Mouse (Mus musculus) forebrain, postnatal 0 days (tissue): ENCODE data around the gene Bicral. TPM values are rescaled to one million over a fixed set of nuclear protein-coding genes. Genes with fewer than 3 reads are reported as not detected.
"Not testable (repeated sequence)": the region's sequence is repeated elsewhere in the genome, so short reads cannot be mapped to it uniquely, and the experiment has no call there.

Experiments
- ATAC-seq: fragments of 200-750 bp; cut with Nextera tagmentation; 2 replicates; pipeline ENCODE4 v1.8.0; 2017; ENCODE audit warnings: mild to moderate bottlenecking, moderate library complexity
- DNase-seq: peaks from one replicate; pipeline ENCODE4 v3.0.0-alpha.2; 2015
- H3K27ac ChIP-seq: fragments of 300-500 bp; sonication (generic); 2 replicates; pipeline ENCODE4 v1.5.1; 2014; ENCODE audit warnings: low read depth, mild to moderate bottlenecking, antibody characterized with exemption, low read length, moderate library complexity, mixed read lengths
- H3K27me3 ChIP-seq: fragments of 300-500 bp; sonication (generic); 2 replicates; pipeline ENCODE4 v1.6.1; 2014; ENCODE audit warnings: mild to moderate bottlenecking, low read length, mixed read lengths; ENCODE audit not compliant: insufficient read depth
- H3K36me3 ChIP-seq: fragments of 300-500 bp; sonication (generic); 2 replicates; pipeline ENCODE4 v1.6.1; 2014; ENCODE audit warnings: mild to moderate bottlenecking, moderate library complexity; ENCODE audit not compliant: insufficient read depth
- H3K4me1 ChIP-seq: fragments of 300-500 bp; sonication (generic); 2 replicates; pipeline ENCODE4 v1.6.1; 2014; ENCODE audit warnings: antibody characterized with exemption; ENCODE audit not compliant: insufficient read depth
- H3K4me2 ChIP-seq: fragments of 300-500 bp; sonication (generic); 2 replicates; pipeline ENCODE4 v1.6.1; 2014; ENCODE audit warnings: low read depth, mild to moderate bottlenecking, moderate library complexity
- H3K4me3 ChIP-seq: fragments of 300-500 bp; sonication (generic); 2 replicates; pipeline ENCODE4 v1.5.1; 2014; ENCODE audit warnings: low read depth, low read length, mixed read lengths
- H3K9ac ChIP-seq: fragments of 300-500 bp; sonication (generic); 2 replicates; pipeline ENCODE4 v1.6.1; 2014; ENCODE audit warnings: mild to moderate bottlenecking
- H3K9me3 ChIP-seq: fragments of 300-500 bp; sonication (generic); 2 replicates; pipeline ENCODE4 v1.6.1; 2016; ENCODE audit warnings: low read length
- CTCF ChIP-seq: sonication (generic); IDR thresholded peaks from 2 replicates; pipeline ENCODE4 v1.5.1; 2016; ENCODE audit warnings: antibody characterized with exemption, control low read depth, low read depth
- WGBS: fragments of 180-500 bp; shearing (Covaris S2); extraction: QIAGEN DNeasy Blood & Tissue Kit; methylation state at CpG from one replicate; pipeline ENCODE4 v1.1.7; 2014; 5-methylcytosine and 5-hydroxymethylcytosine counted together
- polyA plus RNA-seq: library from polyadenylated mRNA; unstranded; fragments of >200 nt; fragmentation: Nextera tagmentation; extraction: Ambion mirVana; gene quantifications from 2 replicates; pipeline ENCODE4 v1.2.1, GENCODE M21; 2015
- total RNA-seq: library from RNA; depleted of rRNA; stranded (reverse); fragments of >200 nt; gene quantifications from 2 replicates; pipeline ENCODE4 v1.2.3, GENCODE M21; 2014

Gene Bicral
- total and polyA plus RNA-seq, 2 experiments from 2014 or later: 6.7 to 36.7 TPM

- Histone ChIP-seq H3K9ac (peak overlapping the region; percentile 72), H3K4me2 (peak overlapping the region; percentile 78), H3K27me3 (no peaks in the 10 kb centered on the region), H3K27ac (peak overlapping the region; percentile 80), H3K9me3 (no peaks in the 10 kb centered on the region), H3K36me3 (peaks cover 22% of the 10 kb centered on the region), H3K4me3 (peak overlapping the region; percentile 73), H3K4me1 (0 out of 2 replicates have a peak, but pooled peaks cover 4% of the 10 kb centered on the region)
- ATAC-seq (peak; percentile 66), DNase-seq (no peak)
- 7% methylated on average over 5 of the region's 5 CpGs for WGBS
- TF ChIP-seq CTCF: no peak
Measured at GRCm38 (mm10) chr17:46772038-46772403, 86.3 kb downstream of the Bicral start.

GRCm38 (mm10) chr17:46771616-46772015, 86.7 kb downstream of the Bicral start:
- Histone ChIP-seq H3K9ac (peak overlapping the region; percentile 72), H3K27ac (peak overlapping the region; percentile 80), H3K36me3 (peaks cover 19% of the 10 kb centered on the region), H3K4me1 (0 out of 2 replicates have a peak, but pooled peaks cover 4% of the 10 kb centered on the region), H3K9me3 (no peaks in the 10 kb centered on the region), H3K4me3 (peak overlapping the region; percentile 73), H3K4me2 (peak overlapping the region; percentile 78), H3K27me3 (no peaks in the 10 kb centered on the region)
- 64% methylated on average over 17 of the region's 17 CpGs for WGBS
- no peak for ATAC-seq
- DNase-seq: no peak
- TF ChIP-seq CTCF: no peak

GRCm38 (mm10) chr17:46771025-46771424, 87.3 kb downstream of the Bicral start:
- Histone ChIP-seq H3K4me1 (0 out of 2 replicates have a peak, but pooled peaks cover 4% of the 10 kb centered on the region), H3K4me3 (no peak overlapping the region), H3K9me3 (no peaks in the 10 kb centered on the region), H3K9ac (no peak overlapping the region), H3K36me3 (peaks cover 13% of the 10 kb centered on the region), H3K27me3 (no peaks in the 10 kb centered on the region), H3K4me2 (no peak overlapping the region), H3K27ac (no peak overlapping the region)
- WGBS: 89% methylated on average over 4 of the region's 4 CpGs
- TF ChIP-seq CTCF: peak; percentile 42
- ATAC-seq (no peak), DNase-seq (no peak)

- H3K27me3 ChIP-seq: no peaks in the 10 kb centered on the region
- H3K36me3 ChIP-seq: peaks cover 8% of the 10 kb centered on the region
- no peak overlapping the region for H3K27ac ChIP-seq
- H3K4me2 ChIP-seq: no peak overlapping the region
- no peak for DNase-seq
- no peak overlapping the region for H3K4me3 ChIP-seq
- H3K9ac ChIP-seq: no peak overlapping the region
- WGBS: 93% methylated on average over 11 of the region's 11 CpGs
- 0 out of 2 replicates have a peak, but pooled peaks cover 4% of the 10 kb centered on the region for H3K4me1 ChIP-seq
- no peaks in the 10 kb centered on the region for H3K9me3 ChIP-seq
- no peak for TF ChIP-seq CTCF
- no peak for ATAC-seq
Measured at GRCm38 (mm10) chr17:46770546-46770945, 87.7 kb downstream of the Bicral start.

- 56% methylated on average over 8 of the region's 8 CpGs for WGBS
- Histone ChIP-seq H3K4me2 (no peak overlapping the region), H3K36me3 (no peaks in the 10 kb centered on the region), H3K27me3 (no peaks in the 10 kb centered on the region), H3K4me1 (0 out of 2 replicates have a peak, but pooled peaks cover 4% of the 10 kb centered on the region), H3K9me3 (no peaks in the 10 kb centered on the region), H3K27ac (no peak overlapping the region), H3K4me3 (no peak overlapping the region), H3K9ac (no peak overlapping the region)
- DNase-seq (no peak), ATAC-seq (no peak)
- TF ChIP-seq CTCF: no peak
Measured at GRCm38 (mm10) chr17:46767868-46768267, 90.4 kb downstream of the Bicral start.

- not testable (repeated sequence) for H3K4me3 ChIP-seq, H3K36me3 ChIP-seq, ATAC-seq, DNase-seq, H3K27ac ChIP-seq, H3K4me1 ChIP-seq, H3K9ac ChIP-seq, H3K4me2 ChIP-seq, H3K9me3 ChIP-seq, H3K27me3 ChIP-seq
- WGBS: 57% methylated on average over 9 of the region's 9 CpGs
Measured at GRCm38 (mm10) chr17:46764916-46765315, 93.4 kb downstream of the Bicral start.

- DNase-seq: no peak
- no peak for ATAC-seq
- no peak for TF ChIP-seq CTCF
- no peaks in the 10 kb centered on the region for H3K27me3 ChIP-seq
- WGBS: 62% methylated on average over 2 of the region's 2 CpGs
- H3K9ac ChIP-seq: no peak within 1 kb of the TSS
- H3K4me1 ChIP-seq: no peaks in the 10 kb centered on the region
- H3K36me3 ChIP-seq: no peaks in the 10 kb centered on the region
- H3K4me3 ChIP-seq: no peak within 1 kb of the TSS
- H3K27ac ChIP-seq: no peak within 1 kb of the TSS
- no peaks in the 10 kb centered on the region for H3K9me3 ChIP-seq
- no peak within 1 kb of the TSS for H3K4me2 ChIP-seq
Measured at GRCm38 (mm10) chr17:46763544-46763943, 94.7 kb downstream of the Bicral start, which contains the start of gene Ptcra. TSS of gene Ptcra (minus strand) at chr17:46763712.
